Mouse (Mus musculus) induced T-regulatory cell, adult 2 months (primary cell): ENCODE measurements at regions not wholly inside any gene's neighbourhood (a gene's known extent, or its start where the extent isn't known, plus 50 kb on each side); places are given as distances from the start of the nearest gene placed in this dataset.

Experiments used
- DNase-seq: peaks from one replicate; pipeline ENCODE4 v3.0.0-alpha.2; 2012; ENCODE audit warnings: low read depth

DNA sequence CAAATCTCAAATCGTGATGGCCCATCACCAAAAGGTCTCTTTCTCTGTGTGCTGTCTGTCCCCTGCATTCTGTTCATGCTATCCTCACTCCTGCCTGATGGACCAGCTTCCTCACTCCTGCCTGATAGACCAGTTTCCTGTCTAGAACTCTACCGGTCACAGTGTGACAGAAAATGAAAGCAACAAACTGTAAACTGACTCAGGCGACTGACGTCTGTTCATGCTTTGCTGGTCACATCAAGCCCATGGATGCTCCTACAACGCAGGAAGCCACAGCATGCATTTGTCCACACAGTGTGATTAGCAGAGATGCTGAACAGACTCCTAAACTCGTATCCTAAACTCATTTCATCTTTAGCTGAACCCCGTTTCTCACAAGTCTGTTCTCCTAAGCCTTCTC lies 227.3 kb upstream of the N4bp1 start:
- DNase-seq, result no peak

DNA sequence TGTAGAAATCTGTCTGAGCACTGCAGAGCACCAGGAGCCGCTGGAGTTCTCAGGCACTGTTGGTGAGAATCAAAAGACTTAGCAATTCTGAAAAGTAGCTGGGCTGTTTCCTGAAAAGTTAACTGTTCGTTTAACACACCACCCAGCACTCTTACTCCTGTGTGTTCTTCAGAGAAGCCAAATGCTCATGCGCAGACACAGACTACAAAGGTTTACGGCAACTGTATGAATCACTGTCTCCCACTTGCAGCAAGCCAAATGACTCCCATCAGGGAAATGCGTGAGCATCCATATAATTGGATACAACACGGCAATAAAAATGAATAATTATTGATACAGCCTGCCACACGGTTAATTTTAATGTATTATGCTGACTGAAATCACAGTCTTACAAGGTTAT lies 220.0 kb upstream of the N4bp1 start:
- DNase-seq, result no peak

DNA sequence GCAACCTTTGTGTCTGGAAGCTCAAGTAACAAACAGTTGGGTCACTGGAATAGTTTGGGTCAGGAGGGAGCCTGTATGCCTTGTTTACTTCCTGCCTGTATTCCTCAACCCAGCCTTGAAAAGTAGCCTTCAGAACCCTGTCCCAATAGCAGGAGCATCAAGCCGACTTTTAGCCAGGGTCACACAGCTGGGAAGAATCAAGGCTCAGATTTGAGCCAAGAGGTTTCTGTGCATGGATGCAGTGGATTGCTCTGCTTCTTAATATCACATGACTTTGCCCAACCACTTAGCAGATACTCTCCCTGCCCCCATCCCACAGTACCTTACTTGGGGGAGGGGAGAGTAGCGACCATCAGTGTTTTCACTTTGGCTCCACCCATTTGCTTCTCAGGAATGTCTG lies 210.2 kb upstream of the N4bp1 start:
- no peak for DNase-seq

DNA sequence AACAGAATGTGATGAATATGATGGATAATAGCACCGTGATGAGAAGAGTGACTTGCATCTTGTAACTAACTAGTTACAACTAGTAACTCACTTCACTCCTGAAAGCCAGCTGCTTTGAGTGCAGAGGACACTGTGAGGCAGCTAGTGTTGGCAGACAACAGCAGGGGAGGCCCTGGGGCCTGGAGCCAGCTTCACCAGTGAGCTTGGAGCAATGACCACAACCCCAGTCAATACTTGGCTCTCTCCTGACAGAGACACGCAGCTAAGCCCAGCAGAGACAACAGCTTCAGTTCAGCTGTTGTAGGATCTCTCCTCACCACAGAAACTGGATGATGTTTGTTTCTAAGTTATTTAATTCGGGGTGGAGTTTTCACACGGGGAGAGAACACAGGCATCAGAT lies 209.6 kb upstream of the N4bp1 start:
- no peak for DNase-seq

DNA sequence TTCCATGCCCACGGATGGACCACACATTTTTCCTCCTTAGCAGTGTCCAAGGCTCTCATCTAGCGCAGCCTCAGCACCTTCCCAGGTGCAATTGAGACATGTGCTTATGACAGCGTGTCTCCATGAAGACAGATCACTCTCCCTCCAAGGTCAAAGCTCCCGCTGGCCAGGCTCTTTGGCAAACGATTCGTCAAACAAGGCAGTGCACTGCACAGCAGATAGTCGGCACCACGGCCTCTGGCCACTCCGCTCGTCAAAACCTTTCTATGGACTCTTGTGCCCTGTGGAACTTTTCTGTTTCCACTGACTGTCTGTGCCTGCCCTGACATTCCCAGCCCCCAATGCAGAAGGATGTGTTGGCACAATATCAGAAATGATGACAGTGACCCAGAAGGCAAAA lies 208.7 kb upstream of the N4bp1 start:
- DNase-seq, result no peak

DNA sequence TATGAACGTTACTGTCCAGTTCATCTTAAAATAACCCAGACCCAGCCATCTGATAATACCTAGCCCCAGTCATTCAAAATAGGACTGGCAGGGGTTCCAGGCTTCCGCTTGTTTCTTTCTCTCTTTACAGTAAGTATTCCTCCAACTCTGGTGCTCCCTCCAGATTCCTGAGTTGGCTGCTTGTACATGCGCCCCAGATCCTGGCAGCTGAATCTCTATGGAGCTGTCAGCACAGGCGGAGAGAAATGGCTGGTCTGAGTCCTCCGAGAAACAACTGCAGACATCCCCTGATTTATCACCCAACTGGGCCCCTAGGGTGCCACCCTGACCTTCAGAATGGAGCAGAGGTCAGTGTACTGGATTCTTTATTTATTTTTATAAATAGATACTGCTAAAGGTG lies 208.0 kb upstream of the N4bp1 start:
- no peak for DNase-seq

DNA sequence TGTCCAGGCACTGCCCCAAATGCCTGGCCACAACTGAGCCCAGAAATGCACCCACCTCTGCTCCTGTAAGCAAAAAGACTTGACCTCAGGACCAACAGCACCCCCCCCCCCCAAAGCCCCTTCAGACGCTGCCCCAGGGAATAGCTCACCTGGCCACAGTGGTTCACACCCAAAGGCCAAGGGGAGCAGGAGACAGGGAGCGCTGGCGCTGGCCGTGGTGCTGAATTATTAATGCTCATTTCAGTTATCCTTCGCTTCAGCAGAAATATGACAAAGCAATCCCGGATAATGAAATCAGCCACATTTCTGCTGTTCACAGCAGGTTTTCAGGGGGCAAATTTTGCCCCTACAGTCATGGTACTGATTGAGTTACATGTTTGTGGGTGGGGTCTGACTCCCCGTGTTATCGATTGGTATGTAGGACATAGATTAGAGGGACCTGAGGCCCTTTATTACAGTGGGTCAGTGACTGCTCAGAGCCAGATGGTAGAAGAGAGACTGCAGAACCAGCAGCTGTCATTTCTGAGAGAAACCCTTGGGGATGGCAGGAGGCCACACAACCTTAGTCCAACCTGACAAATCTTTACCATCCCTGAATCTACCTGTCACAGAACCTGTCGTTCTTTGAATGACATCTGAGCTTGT lies 202.5 kb upstream of the N4bp1 start:
- DNase-seq, result no peak

DNA sequence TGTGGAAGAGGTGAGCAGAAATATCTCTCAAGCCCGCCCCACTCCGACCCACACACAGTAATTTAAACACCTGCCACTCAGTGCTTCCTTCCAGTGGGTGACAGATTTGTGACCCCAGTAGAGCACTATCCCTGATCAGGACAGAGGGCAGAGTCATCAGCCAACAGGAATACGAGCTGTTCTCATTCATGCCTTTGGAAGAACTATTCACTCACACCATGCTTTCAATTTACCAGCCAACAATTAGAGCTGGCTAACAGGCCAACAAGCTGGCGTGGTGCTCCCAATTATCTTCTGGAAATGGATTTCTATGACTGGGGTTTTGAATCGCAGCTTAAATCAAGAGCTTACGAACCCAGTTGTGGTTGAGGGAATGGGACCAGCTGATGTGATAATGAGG lies 193.2 kb upstream of the N4bp1 start:
- DNase-seq, result no peak

DNA sequence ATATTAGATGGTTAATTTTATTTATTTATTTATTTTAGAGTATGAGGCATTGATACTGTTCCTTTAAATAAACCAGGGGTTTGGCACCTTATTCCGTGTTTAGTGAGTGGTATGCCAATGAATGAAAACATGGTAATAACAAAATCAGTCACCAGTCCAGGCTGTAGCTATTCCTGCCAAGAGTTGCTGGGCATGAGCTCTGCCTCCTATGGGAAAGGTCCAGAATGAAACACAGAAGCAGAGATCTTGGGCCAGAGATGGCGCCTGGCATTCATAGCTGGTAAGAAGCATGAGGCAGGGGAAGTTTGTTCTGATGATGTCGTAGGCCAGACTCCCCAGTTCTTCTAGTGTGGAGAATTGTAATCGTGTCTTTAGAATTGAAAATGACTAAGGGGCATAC lies 190.9 kb upstream of the N4bp1 start:
- no peak for DNase-seq

DNA sequence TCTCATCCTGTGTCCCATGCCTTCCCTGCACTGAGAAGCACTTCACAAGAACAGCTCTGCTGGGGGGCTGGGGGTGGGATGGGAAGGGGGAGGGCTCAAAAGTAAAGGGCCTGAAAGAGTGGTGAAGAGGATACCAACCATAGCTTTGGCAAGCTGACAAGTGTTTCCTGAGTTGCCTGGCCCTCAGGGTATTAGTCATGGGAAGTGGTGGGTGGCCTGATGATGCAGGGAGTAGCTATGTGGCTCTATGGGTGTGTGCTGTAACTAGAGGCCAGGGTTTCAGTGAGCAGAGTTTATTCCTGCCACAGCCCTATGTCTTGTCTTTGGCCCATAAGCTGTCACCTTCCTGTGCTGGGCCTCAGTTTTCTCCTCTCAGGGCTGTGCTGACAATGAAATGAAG lies 186.2 kb upstream of the N4bp1 start:
- no peak for DNase-seq

DNA sequence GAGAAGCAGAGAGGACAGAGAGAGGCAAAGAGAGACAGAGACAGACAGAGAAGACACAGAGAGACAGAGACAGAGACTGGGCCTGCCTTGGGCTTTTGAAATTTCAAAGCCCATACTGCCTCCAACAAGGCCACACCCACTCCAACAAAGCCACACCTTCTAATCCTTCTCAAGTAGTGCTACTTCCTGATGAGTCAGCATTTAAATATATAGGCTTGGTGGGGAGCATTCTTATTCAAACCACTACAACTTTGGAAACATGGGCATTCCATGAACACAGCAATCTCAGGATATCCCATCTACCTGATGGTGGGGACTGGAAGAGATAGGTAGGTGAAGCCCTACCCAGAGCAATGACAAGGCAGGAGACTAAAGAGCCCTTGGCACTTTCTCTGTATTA lies 182.0 kb upstream of the N4bp1 start:
- no peak for DNase-seq

DNA sequence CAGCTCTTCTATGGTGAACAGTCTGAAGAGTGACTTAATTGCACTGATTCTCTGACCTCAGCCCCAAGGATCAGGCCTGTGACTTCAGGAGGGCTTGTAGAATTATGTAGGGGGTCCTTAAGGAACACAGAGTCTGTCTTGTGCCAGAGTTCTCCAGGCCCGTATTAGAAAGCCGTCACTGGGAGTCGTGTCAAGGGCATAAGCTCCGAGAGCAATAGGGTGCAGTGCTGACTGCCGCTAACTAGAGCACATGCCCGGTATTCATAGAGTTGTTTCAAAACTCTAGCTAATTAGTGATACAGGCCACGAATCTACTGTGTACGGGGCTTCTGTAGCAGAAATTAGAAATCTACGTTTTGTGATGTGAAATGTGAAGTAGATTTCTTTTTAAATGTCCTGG lies 179.7 kb upstream of the N4bp1 start:
- no peak for DNase-seq

DNA sequence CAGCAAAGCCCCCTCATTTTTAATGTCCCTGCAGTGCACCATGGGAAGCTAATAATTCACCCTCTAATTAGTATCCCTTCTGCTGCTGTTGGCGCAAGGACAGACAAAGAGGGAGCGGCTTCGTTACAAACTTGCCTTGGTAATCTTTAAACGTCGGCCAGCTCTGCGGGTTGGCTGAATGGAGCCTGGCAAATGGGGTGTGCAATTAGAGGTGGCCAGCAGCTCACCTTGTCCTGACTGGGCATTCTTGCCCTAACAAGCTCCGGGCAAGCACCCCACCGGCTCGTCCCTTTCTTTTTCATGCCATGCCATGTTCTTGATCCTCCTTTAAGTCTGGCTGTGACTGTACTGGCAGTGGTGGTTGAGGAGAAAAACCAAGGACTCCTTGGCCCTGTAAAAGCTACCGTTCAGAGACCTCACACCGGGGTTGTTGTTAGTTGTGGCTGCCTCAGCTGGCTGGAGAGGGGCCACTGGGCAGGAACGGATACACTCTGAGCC lies 179.2 kb upstream of the N4bp1 start:
- no peak for DNase-seq

DNA sequence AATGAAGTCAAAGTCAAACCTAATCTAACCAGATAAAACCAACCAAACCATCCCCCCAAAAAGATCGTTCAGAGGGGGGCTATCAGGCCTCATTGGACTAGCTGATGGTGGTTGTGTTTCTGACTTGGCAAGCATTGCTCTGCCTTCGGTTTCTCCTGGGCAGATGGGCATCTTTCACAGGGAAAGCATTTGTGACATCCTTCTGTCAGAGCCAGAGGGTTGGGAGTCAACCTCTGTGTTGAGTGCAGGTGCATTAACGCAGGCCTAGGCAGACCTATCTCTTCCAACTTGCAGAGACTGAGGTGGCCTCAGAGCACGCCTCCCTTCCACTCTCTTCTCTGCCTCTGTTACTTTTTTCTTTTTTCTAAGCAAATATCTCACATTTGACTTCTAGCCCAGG lies 178.5 kb upstream of the N4bp1 start:
- DNase-seq, result no peak

DNA sequence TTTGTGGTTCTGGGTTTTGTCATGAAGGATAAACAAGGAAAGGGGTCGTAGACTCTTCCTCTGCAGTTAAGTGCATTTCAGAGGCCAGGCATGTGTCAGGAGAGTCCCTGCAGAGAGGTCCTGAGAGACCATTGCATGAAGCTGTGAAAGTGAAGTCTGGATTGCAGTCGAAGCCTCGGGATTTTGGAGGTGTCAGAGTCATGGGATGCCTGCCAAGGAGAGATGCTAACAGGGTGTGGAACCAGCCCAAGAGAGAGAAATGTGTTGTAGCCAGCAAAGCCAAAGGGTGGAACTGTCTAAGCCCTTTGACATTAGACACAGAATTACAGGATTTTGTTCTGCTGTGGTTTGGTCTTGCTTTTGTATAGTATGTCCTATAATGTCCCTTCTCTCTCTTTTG lies 164.7 kb upstream of the N4bp1 start:
- no peak for DNase-seq

DNA sequence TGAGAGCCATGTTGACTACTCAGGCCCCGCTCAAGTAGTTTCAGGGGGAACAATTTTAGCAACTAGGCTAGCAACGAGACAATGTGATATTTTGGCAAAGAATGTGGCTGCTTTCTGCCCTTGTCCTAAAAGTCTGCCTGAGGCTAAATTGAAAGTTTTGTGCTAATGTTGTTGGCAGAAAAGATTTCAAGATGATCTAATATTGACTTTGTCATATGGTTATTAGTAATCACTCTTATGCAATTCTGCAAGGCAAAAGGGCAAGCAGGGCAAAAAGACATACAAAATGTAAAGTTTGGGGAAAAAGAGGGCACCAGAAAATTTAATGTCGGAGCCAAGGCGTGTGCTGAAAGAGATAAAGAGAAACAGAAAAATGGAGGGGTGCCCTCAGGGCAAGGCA lies 164.1 kb upstream of the N4bp1 start:
- no peak for DNase-seq

DNA sequence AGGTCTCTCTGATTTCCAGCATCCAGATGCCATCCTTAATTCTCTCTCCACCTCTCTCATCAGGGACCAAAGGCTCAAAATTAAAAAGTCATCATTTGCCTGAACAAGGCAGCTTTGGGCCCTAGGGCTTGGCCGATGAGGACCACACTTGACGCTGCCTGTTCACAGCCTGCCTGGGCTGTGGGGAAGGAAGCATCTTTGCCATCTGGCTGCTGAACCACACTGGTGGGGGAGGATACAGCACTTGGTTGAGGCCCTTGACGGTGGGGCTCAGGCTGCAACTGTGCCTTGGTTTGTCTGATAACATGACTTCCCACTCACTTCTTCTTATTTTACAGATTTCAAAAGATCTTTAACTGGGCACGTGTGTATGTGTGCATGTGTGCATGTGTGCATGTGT lies 161.5 kb upstream of the N4bp1 start:
- no peak for DNase-seq

DNA sequence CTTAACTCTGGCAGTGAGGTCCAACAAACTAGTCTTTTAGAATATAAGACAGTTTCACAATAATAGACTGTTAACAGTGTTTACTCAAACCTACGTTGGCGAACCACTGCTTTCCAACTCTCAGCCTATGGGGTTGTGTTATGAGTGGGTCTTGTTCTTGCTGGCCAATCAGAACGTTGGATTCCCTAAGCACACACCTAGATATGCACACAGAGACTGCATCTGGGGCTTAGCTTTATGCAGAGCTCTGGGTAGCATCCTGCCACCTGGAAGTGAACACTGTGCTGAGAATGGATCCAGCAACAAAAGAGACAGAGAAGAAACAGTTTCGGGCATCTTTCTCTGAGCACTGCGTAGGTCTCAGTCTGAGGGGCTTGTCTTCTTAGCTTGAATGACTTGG lies 158.0 kb upstream of the N4bp1 start:
- DNase-seq, result no peak

DNA sequence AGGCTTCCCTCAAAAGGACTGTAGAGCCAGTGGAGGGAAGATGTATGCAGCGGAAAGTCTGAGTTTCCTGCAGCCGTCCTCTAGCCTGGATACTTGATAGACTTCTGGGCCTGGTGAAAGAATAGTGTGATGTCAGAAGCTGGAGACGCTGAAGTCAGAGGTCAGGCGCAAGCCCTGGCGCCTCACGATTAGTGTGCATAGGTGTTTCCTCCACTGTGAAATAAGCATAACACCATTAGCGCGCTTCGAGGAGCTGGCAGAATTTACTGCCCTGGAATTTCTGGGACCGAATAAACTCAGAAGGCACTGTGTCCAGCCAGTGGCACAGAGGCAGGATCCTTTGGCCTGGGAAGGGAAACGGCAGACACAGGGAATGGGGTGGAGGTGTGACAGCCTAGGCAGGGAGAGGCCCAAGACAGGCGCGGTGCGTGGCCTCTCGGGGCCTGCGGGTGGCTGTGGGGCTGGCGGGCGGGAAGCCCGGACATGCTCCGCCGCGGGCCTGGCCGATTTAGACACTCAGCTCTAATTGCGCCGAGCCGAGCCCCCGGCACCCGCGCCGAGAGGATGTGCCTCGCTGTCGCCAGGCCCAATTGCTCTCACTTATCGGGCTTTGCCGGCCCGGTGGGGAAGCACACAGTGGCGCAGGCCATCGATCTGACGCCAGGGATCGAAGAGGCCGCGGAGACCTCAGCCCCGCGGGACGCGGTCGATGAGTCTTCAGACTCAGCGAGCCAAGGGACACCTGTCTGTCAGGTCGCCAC lies 152.7 kb upstream of the N4bp1 start:
- DNase-seq, result no peak

DNA sequence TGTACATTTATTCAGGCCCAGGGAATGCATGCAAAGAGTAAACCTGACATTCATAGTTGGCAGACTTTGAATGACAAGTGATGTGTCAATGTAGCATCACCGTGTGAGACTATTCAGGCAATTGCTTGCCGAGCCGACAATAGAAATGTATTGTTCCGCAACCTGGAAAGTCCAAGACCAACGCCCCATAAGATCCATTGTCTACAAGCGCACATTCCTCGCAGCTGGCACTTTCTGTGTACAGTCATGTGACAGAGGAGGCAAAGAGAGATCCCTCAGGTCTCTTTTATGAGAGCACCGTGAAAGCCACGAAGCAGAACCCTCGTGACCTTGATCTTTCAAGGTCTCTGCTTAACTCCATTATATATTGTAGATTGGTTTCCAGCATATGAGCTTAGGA lies 150.9 kb upstream of the N4bp1 start:
- no peak for DNase-seq

DNA sequence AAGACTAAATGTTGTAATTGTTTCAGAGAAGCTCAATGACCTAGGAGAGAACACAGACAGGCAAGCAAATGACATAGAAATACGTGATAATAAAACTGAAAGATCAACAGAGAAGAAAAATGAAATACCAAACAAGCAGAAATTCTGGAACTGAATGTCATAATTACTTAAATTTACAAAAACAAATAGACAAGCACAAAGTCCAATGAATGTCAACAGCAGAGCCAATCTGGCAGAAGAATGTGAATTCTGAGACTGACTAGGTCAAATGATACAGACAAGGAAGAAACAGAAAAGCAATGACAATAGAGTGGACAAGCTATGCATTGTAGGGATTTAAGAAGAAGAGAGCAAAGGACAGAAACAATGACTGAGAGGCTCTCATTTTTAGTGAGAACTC lies 143.1 kb upstream of the N4bp1 start:
- DNase-seq, result no peak

DNA sequence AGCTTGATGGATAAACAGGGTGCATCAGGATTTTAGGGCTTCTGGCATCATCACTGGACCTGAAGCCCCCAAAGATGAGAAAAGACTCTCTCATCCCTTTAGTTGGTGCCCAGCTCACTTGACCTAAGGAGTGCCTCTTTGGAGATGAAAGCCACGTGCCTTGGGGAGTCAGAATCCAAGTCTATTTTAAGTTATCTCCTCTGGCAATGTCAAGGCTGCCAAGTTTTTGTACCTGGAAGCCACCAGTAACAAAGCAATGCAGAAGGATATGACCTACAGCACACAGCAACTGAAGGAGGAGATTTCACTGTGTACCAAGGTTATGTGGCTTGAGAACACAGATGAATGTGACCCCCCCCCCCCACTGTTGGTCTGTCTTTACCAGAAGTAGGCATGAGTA lies 140.9 kb upstream of the N4bp1 start:
- no peak for DNase-seq

DNA sequence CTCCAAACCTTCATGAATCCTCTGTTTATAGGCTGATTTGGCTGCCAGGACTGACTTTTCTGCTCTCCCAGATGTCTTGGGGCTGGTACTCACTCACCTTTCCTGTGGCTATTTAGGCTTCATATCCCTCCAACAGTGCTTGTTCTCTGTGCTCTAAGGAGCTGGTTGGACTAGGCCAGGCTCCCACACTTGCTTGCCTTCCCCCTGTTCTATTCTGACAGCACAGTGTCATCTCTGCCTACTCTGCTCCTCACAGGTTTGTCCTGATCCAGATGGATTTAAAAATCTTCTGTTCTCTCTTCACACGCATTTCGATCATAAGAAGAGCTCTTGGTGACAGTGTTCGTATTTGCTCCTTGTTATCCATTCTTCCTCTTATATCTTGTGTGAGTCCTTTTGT lies 134.7 kb upstream of the N4bp1 start:
- DNase-seq, result no peak

DNA sequence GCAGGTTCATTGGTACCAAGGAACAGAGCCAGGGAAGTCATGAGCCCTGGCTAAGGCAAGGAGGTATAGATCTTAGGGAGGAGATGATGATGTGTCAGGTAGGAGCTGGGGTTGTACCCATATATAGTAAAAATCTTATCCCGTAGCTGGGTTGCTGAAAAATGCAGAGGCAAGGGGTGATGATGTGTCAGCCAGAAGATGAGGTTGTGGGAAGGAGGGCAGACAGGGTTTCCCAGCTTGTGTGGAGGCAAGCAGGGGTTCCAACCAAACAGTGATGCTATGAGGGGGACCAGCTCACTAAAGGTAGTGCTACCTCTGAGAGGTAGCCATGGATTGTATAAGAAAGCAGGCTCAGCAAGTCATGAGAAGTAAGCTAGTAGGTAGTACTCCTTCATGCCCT lies 90.5 kb upstream of the N4bp1 start:
- no peak for DNase-seq
